Mouse (Mus musculus) bone marrow, adult 2 months (tissue): Measurements from ENCODE around the gene Nav2. TPM values are rescaled to one million over a fixed set of nuclear protein-coding genes. Genes with fewer than 3 reads are reported as not detected.

Experiments used
- H3K27ac ChIP-seq: fragments of 200-500 bp; 2 replicates; pipeline ENCODE4 v1.5.1; 2012; ENCODE audit warnings: low read depth, mild to moderate bottlenecking, control low read depth, inconsistent platforms, low read length; ENCODE audit not compliant: control insufficient read depth, poor library complexity, insufficient read depth
- H3K4me1 ChIP-seq: fragments of 200-500 bp; 2 replicates; pipeline ENCODE4 v1.6.1; 2011; ENCODE audit warnings: low read length; ENCODE audit not compliant: control insufficient read depth, insufficient read depth
- H3K4me3 ChIP-seq: fragments of 200-500 bp; replicated peaks from 2 replicates; pipeline ENCODE3; 2011; ENCODE audit warnings: mild to moderate bottlenecking, low read depth, low read length, control low read depth; ENCODE audit not compliant: control insufficient read depth
- CTCF ChIP-seq: fragments of 200-500 bp; IDR thresholded peaks from 2 replicates; pipeline ENCODE4 v1.5.1; 2011; ENCODE audit warnings: low read length, control low read depth; ENCODE audit not compliant: control insufficient read depth, insufficient read depth
- POLR2A ChIP-seq: fragments of 200-500 bp; IDR thresholded peaks from 2 replicates; pipeline ENCODE4 v1.6.1; 2011; ENCODE audit warnings: low read depth, mild to moderate bottlenecking, control low read depth, low read length, borderline replicate concordance; ENCODE audit not compliant: control insufficient read depth
- WGBS: fragments of 180-500 bp; shearing (Covaris S2); methylation state at CpG from one replicate; pipeline ENCODE4 v1.1.7; 2018; 5-methylcytosine and 5-hydroxymethylcytosine counted together
- polyA plus RNA-seq: library from polyadenylated mRNA; stranded (reverse); fragments of >200 nt; gene quantifications from 2 replicates; pipeline ENCODE4 v1.2.4, GENCODE M21; 2011; ENCODE audit warnings: low replicate concordance; ENCODE audit not compliant: missing spikeins, insufficient read depth, insufficient read length

Gene Nav2
- polyA plus RNA-seq, 1 experiment: 8.5 TPM

DNA sequence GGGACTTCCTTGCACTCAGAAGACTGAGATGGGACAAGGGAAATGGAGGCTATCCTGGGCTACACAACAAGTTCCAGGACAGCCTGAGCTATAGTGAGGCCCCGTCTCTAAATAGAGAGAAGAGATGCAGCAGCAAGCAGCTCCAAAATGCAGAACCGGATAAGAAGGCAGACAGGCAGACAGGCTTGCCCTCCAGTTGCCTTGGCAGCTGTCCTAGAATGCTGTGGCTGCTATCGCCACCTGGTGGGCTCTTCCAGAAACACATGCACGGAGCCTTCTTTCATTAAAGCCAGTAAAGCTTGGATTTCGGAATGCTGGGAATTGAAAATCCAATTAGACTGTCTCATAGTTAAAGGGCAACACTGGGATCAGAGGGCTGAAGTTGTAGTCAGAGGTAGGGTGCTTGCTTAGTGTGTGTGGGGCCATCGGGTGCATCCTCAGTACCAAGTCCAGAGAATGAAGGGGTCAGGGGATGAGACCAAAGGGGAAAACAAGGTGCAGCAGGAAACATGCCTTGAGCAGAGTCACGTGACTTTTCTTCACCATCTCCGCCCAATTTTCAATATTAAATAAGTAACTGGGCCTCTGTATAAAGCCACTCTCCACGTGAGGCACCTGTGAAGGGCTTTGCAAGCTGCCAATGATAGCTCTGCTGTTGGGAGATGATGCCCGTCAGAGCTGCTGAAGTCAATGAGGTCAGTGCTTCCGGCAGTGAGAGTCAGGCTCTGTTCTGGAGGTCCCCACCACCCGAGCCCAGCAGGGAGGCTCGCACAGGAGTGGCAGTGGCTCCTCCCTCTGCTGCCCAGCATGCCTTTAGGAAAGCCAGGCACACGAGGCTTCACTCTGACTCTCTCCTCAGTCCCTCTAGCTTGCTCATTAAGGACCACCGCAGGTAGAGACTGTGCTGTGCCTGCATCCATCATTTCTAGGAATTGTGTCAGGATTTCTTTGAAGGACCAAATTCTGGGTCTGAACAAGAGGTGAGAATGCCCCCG is 364.2 kb downstream of the Nav2 start:
- Histone ChIP-seq H3K4me1 (no peaks in the 10 kb centered on the region), H3K4me3 (no peak overlapping the region), H3K27ac (no peak overlapping the region)
- no peak for TF ChIP-seq POLR2A
- peak; percentile 84 for TF ChIP-seq CTCF
- WGBS: 23% methylated on average over 16 of the region's 16 CpGs

DNA sequence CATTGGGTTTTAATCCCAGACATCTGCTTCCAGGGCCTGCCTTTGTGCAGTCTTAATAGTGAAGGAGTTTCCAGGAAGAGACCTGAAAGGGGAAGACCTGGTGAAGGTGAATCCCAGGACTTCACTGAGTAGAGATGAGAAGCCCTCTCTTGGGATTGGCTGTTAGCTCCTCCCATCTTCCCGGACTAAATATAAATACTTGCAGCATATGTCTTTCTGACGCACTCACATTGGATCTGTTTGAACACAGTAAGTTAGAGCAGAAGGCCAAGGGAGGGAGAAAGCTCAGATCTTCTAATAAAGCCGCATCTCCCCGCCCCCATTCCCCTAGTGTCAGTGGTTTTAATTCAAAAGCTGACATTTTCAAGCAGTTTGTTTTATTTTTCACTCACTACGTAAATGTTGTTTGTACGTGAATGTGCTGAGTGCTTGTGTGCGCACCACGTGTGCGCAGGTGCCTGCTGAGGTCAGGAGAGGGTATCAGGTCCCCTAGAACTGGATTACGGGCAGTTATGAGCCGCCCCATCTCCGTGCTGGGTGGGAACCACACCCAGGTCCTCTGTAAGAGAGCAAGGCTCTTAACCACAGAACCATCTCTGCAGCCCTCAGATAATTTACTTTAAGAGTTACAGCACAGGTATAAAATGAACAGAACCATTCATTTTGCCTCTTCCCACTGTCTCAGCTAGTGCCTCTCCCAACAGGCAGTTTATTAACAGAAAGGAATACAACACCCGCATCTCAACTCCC is 365.6 kb downstream of the Nav2 start:
- no peaks in the 10 kb centered on the region for H3K4me1 ChIP-seq
- no peak overlapping the region for H3K4me3 ChIP-seq
- no peak overlapping the region for H3K27ac ChIP-seq
- TF ChIP-seq CTCF (no peak), POLR2A (no peak)
- WGBS: 80% methylated on average over 13 of the region's 13 CpGs

DNA sequence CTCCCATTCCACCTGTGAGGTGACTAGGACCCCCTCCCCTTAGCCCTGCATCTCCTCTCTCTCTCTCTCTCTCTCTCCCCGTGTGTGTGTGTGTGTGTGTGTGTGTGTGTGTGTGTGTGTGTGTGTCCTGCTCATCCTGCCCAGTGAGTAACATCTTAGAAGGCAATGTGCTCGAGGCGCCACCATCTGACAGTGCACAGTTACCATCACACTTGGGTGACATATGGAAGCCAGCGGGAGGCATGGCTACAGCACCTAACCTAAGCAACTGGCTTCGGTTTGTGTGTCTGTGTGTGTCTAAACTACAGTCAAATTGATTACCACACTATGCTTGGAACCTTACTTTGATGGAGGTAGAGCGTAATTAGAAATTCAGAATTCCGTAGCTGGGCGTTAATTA is 366.2 kb downstream of the Nav2 start:
- TF ChIP-seq POLR2A (no peak), CTCF (no peak)
- Histone ChIP-seq H3K27ac (no peak overlapping the region), H3K4me1 (no peaks in the 10 kb centered on the region), H3K4me3 (no peak overlapping the region)
- 70% methylated on average over 8 of the region's 8 CpGs for WGBS

DNA sequence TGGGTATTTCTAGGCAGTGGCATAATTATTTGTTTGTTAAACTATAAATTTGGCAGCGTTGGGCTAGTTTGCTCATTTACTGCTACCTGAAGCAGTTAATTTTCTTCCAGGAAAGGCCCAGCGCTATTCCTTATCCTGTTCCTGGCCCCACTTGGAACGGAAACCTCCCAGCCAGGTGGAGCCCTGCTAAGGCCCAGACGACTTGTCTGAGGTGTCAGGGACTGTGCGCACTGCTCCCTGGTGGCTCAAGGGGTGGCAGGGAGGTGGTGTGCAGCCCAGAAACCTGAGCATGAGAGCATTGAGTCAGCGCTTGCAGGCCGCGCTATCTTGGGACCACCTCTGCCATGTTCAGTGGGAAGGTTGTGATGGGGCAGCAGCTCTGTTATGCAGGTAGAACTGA is 367.6 kb downstream of the Nav2 start:
- TF ChIP-seq POLR2A (no peak), CTCF (no peak)
- Histone ChIP-seq H3K4me1 (no peaks in the 10 kb centered on the region), H3K4me3 (no peak overlapping the region), H3K27ac (no peak overlapping the region)
- 83% methylated on average over 8 of the region's 8 CpGs for WGBS

DNA sequence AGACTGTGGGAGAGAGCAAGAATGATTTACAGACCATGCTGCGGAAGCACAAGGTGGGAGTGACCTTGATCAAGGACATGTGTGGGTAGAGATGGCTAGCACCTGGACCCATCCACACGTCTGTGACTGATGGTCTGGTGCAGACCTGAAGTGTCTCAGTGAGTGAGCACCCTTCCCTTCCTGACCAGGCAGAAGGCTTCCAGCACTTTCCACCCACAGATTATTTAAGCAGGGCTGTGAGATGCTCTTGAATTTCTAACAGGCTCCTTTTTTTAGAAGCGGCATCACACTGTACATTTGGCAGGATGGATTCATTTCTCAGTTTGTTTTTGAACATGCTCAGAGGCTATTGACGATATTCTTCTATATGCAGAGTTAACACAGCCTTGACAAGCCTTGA is 369.2 kb downstream of the Nav2 start:
- no peak overlapping the region for H3K27ac ChIP-seq
- TF ChIP-seq CTCF (no peak), POLR2A (no peak)
- WGBS: 81% methylated on average over 4 of the region's 4 CpGs

DNA sequence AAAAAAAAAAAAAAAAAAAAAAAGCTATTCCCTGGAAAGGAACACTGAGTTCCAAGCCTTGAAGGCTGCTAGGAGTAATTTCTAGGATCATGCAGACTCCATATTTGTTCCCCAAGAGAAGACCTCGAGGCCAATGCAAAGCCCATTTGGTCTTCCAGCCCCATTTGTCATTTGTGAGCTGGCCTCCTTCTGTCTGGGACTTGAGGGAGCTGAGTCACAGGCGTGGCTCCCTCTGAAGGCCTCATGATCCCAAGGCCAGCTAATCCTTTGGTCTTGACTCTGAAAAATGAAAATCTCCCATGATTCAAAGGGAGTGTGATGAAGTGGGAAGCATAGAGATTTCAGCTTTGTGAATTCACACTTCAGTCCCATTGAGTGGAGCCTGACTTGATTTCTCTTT is 370.0 kb downstream of the Nav2 start:
- no peak for TF ChIP-seq POLR2A
- TF ChIP-seq CTCF: no peak
- no peak overlapping the region for H3K4me3 ChIP-seq
- no peak overlapping the region for H3K27ac ChIP-seq
- H3K4me1 ChIP-seq: no peaks in the 10 kb centered on the region
- 43% methylated on average over 2 of the region's 2 CpGs for WGBS

More for the DNA sequence above, 369.2 kb downstream of the Nav2 start:
- Histone ChIP-seq H3K4me1 (no peaks in the 10 kb centered on the region), H3K4me3 (no peak overlapping the region)

DNA sequence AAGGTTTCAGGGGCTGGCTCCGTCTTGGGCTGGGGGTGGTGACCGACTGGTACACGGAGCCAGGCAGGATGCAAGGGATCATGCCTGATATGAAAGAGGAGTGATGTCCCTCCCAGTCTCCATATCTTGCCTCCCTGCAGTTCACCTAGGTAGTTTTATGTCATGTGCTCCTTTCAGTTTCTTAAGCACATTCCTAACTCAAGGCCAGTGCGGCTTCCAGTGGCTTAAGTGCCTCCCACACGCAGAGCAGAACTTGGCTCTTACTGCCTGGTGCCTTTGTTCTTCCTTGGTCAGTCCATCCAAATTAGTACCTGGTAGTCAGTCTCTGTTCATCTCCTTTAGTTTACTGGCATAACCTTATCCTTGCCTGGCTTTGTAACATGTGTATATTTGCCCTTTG is 371.9 kb downstream of the Nav2 start:
- 85% methylated on average over 5 of the region's 5 CpGs for WGBS
- no peaks in the 10 kb centered on the region; the same call in 1 of the 2 replicates for H3K4me1 ChIP-seq
- no peak overlapping the region for H3K4me3 ChIP-seq
- H3K27ac ChIP-seq: no peak overlapping the region
- no peak for TF ChIP-seq CTCF
- TF ChIP-seq POLR2A: no peak

DNA sequence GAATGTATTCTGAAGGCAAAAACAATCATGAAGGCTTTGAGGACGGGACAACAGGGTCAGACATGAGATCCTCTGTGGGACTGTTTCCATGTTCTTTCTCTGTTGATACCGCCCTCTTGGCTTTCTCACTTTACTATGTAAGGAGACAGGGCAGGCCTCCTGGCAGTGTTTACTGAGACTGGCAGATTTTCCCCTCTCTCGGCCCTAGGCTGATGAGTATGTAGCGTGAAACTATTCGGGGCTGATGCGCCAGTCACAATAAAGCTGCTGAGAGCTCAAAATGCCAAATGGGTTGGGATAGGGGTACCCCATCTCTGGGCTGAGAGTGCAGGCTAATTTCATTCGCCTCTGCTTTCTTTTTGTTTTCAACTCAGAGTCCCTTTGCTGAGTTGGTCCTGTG is 373.9 kb downstream of the Nav2 start:
- 80% methylated on average over 7 of the region's 7 CpGs for WGBS
- no peak overlapping the region for H3K4me3 ChIP-seq
- TF ChIP-seq CTCF (no peak), POLR2A (no peak)

More for the DNA sequence above, 373.9 kb downstream of the Nav2 start:
- no peak overlapping the region for H3K27ac ChIP-seq
- no peaks in the 10 kb centered on the region; the same call in 1 of the 2 replicates for H3K4me1 ChIP-seq
